Mouse (Mus musculus): ENCODE measurements around the gene Sco2. TPM values are rescaled to one million over a fixed set of nuclear protein-coding genes. Genes with fewer than 3 reads are reported as not detected.

Sco2 gene
- total and polyA plus RNA-seq, 3 experiments = 34.6 to 58.9 TPM; not detected in 1

DNA sequence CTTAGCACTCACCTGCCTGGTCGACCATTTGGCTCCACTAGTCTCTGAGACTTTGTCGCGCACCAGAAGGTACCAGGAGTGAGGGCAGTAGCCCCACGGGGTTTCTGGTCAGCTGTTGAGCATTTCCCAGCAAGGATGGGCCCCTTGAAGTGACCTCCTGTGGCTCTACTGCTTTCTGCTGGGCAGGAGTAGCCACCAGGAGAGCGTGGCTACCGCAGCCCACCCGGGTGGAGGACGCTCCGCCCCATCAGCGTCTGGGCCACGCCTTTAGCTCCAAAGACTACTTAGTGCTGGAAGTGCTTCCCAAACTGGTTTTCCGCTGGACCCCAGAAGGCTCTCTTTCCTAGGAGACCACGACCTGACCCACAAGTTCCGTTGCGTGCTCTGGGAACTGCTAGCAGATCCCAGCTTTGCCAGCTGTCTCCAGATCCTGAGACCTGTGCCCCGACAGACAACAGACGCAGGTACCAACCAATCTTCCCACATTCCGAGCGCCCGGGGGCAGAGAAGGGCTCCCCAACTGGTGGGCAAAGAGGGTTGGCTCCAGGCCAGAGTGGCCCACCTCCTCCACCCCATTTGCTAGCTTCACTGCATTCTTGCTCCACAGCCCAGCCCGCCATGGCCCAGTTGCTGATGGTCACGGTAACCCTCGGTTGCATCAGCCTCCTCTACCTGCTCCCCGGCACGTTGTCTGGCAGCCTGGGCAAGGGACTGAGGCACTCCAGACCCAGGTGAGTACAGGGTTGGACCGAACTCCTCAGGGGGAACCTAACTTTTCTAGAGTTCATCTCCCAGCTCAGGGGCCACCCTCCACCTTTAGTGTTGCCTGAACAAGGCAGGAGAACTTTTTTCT lies 50.8 kb downstream of the Sco2 start, which contains the start of gene Adm2 (continued):
- TF ChIP-seq USF2 (IDR thresholded peaks at IDR 0.05; ENCODE audit: borderline replicate concordance in 1 of 2, insufficient read depth in 1 of 2, low read depth in 1 of 2, low read length in 2 of 2) (no peak), TAL1 (IDR thresholded peaks at IDR 0.05; ENCODE audit: low read length) (no peak)

Other genes starting within 250 kb of the Sco2 start
- 17.9 and 23.3 TPM in 2 replicates for gene Hdac10, start 245.1 kb downstream of the Sco2 start, total RNA-seq (2012; rRNA removed)
- 10 to 100 TPM in 1 of 2 experiments, not detected in 1; 26.6 TPM for gene Hdac10, start 245.1 kb downstream of the Sco2 start, polyA plus RNA-seq (2012; ENCODE audit: insufficient read depth in 1 of 2, insufficient read length in 2 of 2, low read depth in 1 of 2, low replicate concordance in 2 of 2, missing spikeins in 1 of 2)
- 0.10 TPM in 1 of 2 replicates, not detected in the other for gene Mapk12, start 233.1 kb downstream of the Sco2 start, total RNA-seq (2012; rRNA removed)
- gene Mapk12, start 233.1 kb downstream of the Sco2 start, polyA plus RNA-seq (2012; ENCODE audit: insufficient read depth in 1 of 2, insufficient read length in 2 of 2, low read depth in 1 of 2, low replicate concordance in 2 of 2, missing spikeins in 1 of 2) = under 1 TPM in 1 of 2 experiments, not detected in 1; 0.18 TPM
- gene Mapk11, start 224.2 kb downstream of the Sco2 start, total RNA-seq (2012; rRNA removed) = 0.04 and 0.16 TPM in 2 replicates
- under 1 TPM in 1 of 2 experiments, not detected in 1; 0.04 TPM for gene Mapk11, start 224.2 kb downstream of the Sco2 start, polyA plus RNA-seq (2012; ENCODE audit: insufficient read depth in 1 of 2, insufficient read length in 2 of 2, low read depth in 1 of 2, low replicate concordance in 2 of 2, missing spikeins in 1 of 2)
- 0.10 and 0.19 TPM in 2 replicates for gene Plxnb2, start 193.1 kb downstream of the Sco2 start, total RNA-seq (2012; rRNA removed)
- gene Plxnb2, start 193.1 kb downstream of the Sco2 start, polyA plus RNA-seq (2012; ENCODE audit: insufficient read depth in 1 of 2, insufficient read length in 2 of 2, low read depth in 1 of 2, low replicate concordance in 2 of 2, missing spikeins in 1 of 2) = under 1 TPM in 1 of 2 experiments, not detected in 1; 0.17 TPM
- 4.6 and 6.1 TPM in 2 replicates for gene Dennd6b, start 177.3 kb downstream of the Sco2 start, total RNA-seq (2012; rRNA removed)
- 10 to 100 TPM in 1 of 2 experiments, not detected in 1; 11.4 TPM for gene Dennd6b, start 177.3 kb downstream of the Sco2 start, polyA plus RNA-seq (2012; ENCODE audit: insufficient read depth in 1 of 2, insufficient read length in 2 of 2, low read depth in 1 of 2, low replicate concordance in 2 of 2, missing spikeins in 1 of 2)
- gene Ppp6r2, start 162.3 kb downstream of the Sco2 start, total RNA-seq (2012; rRNA removed) = 13.5 and 15.5 TPM in 2 replicates
- 10 to 100 TPM in 1 of 2 experiments, not detected in 1; 23.2 TPM for gene Ppp6r2, start 162.3 kb downstream of the Sco2 start, polyA plus RNA-seq (2012; ENCODE audit: insufficient read depth in 1 of 2, insufficient read length in 2 of 2, low read depth in 1 of 2, low replicate concordance in 2 of 2, missing spikeins in 1 of 2)
- 80.4 and 84.6 TPM in 2 replicates for gene Sbf1, start 58.5 kb downstream of the Sco2 start, total RNA-seq (2012; rRNA removed)
- 100 to 1,000 TPM in 1 of 2 experiments, not detected in 1; 147 TPM for gene Sbf1, start 58.5 kb downstream of the Sco2 start, polyA plus RNA-seq (2012; ENCODE audit: insufficient read depth in 1 of 2, insufficient read length in 2 of 2, low read depth in 1 of 2, low replicate concordance in 2 of 2, missing spikeins in 1 of 2)
- gene Adm2, start 51.1 kb downstream of the Sco2 start, total RNA-seq (2012; rRNA removed) = 1.4 and 7.1 TPM in 2 replicates
- 10 to 100 TPM in 1 of 2 experiments, not detected in 1; 18.2 TPM for gene Adm2, start 51.1 kb downstream of the Sco2 start, polyA plus RNA-seq (2012; ENCODE audit: insufficient read depth in 1 of 2, insufficient read length in 2 of 2, low read depth in 1 of 2, low replicate concordance in 2 of 2, missing spikeins in 1 of 2)
- gene Miox, start 39.4 kb downstream of the Sco2 start, total RNA-seq (2012; rRNA removed) = not detected in 2 replicates
- gene Miox, start 39.4 kb downstream of the Sco2 start, polyA plus RNA-seq (2012; ENCODE audit: insufficient read depth in 1 of 2, insufficient read length in 2 of 2, low read depth in 1 of 2, low replicate concordance in 2 of 2, missing spikeins in 1 of 2) = not detected
- 14.5 and 14.7 TPM in 2 replicates for gene Lmf2, start 18.2 kb downstream of the Sco2 start, total RNA-seq (2012; rRNA removed)
- 10 to 100 TPM in 1 of 2 experiments, not detected in 1; 52.0 TPM for gene Lmf2, start 18.2 kb downstream of the Sco2 start, polyA plus RNA-seq (2012; ENCODE audit: insufficient read depth in 1 of 2, insufficient read length in 2 of 2, low read depth in 1 of 2, low replicate concordance in 2 of 2, missing spikeins in 1 of 2)
- gene Ncaph2, start 18.1 kb downstream of the Sco2 start, total RNA-seq (2012; rRNA removed) = 126 and 137 TPM in 2 replicates
- 100 to 1,000 TPM; 160 to 165 TPM for gene Ncaph2, start 18.1 kb downstream of the Sco2 start, polyA plus RNA-seq (2012; ENCODE audit: insufficient read depth in 1 of 2, insufficient read length in 2 of 2, low read depth in 1 of 2, low replicate concordance in 2 of 2, missing spikeins in 1 of 2)
- gene Tymp, start 3.2 kb upstream of the Sco2 start, total RNA-seq (2012; rRNA removed) = 0.92 and 1.5 TPM in 2 replicates
- 1 to 10 TPM in 1 of 2 experiments, not detected in 1; 2.0 TPM for gene Tymp, start 3.2 kb upstream of the Sco2 start, polyA plus RNA-seq (2012; ENCODE audit: insufficient read depth in 1 of 2, insufficient read length in 2 of 2, low read depth in 1 of 2, low replicate concordance in 2 of 2, missing spikeins in 1 of 2)
- not detected in 2 replicates for gene Odf3b, start 5.4 kb upstream of the Sco2 start, total RNA-seq (2012; rRNA removed)
- gene Odf3b, start 5.4 kb upstream of the Sco2 start, polyA plus RNA-seq (2012; ENCODE audit: insufficient read depth in 1 of 2, insufficient read length in 2 of 2, low read depth in 1 of 2, low replicate concordance in 2 of 2, missing spikeins in 1 of 2) = not detected
- gene Klhdc7b, start 11.1 kb upstream of the Sco2 start, total RNA-seq (2012; rRNA removed) = not detected in 2 replicates
- under 1 TPM in 1 of 2 experiments, not detected in 1; 0.01 TPM for gene Klhdc7b, start 11.1 kb upstream of the Sco2 start, polyA plus RNA-seq (2012; ENCODE audit: insufficient read depth in 1 of 2, insufficient read length in 2 of 2, low read depth in 1 of 2, low replicate concordance in 2 of 2, missing spikeins in 1 of 2)
- gene Syce3, start 36.7 kb upstream of the Sco2 start, total RNA-seq (2012; rRNA removed) = 0.82 and 1.5 TPM in 2 replicates
- 1 to 10 TPM in 1 of 2 experiments, not detected in 1; 1.4 TPM for gene Syce3, start 36.7 kb upstream of the Sco2 start, polyA plus RNA-seq (2012; ENCODE audit: insufficient read depth in 1 of 2, insufficient read length in 2 of 2, low read depth in 1 of 2, low replicate concordance in 2 of 2, missing spikeins in 1 of 2)
- 0.92 and 1.4 TPM in 2 replicates for gene Cpt1b, start 52.0 kb upstream of the Sco2 start, total RNA-seq (2012; rRNA removed)
- 1 to 10 TPM in 1 of 2 experiments, not detected in 1; 2.0 TPM for gene Cpt1b, start 52.0 kb upstream of the Sco2 start, polyA plus RNA-seq (2012; ENCODE audit: insufficient read depth in 1 of 2, insufficient read length in 2 of 2, low read depth in 1 of 2, low replicate concordance in 2 of 2, missing spikeins in 1 of 2)
- 2.5 and 3.8 TPM in 2 replicates for gene C730034F03Rik, start 55.7 kb upstream of the Sco2 start, total RNA-seq (2012; rRNA removed)
- gene C730034F03Rik, start 55.7 kb upstream of the Sco2 start, polyA plus RNA-seq (2012; ENCODE audit: insufficient read depth in 1 of 2, insufficient read length in 2 of 2, low read depth in 1 of 2, low replicate concordance in 2 of 2, missing spikeins in 1 of 2) = 1 to 10 TPM in 1 of 2 experiments, not detected in 1; 1.6 TPM
- not detected in 2 replicates for gene Gm44502, start 55.9 kb upstream of the Sco2 start, total RNA-seq (2012; rRNA removed)
- gene Gm44502, start 55.9 kb upstream of the Sco2 start, polyA plus RNA-seq (2012; ENCODE audit: insufficient read depth in 1 of 2, insufficient read length in 2 of 2, low read depth in 1 of 2, low replicate concordance in 2 of 2, missing spikeins in 1 of 2) = not detected
- 19.3 and 19.5 TPM in 2 replicates for gene Chkb, start 56.1 kb upstream of the Sco2 start, total RNA-seq (2012; rRNA removed)
- gene Chkb, start 56.1 kb upstream of the Sco2 start, polyA plus RNA-seq (2012; ENCODE audit: insufficient read depth in 1 of 2, insufficient read length in 2 of 2, low read depth in 1 of 2, low replicate concordance in 2 of 2, missing spikeins in 1 of 2) = 10 to 100 TPM in 1 of 2 experiments, not detected in 1; 51.3 TPM
- gene Mapk8ip2, start 80.1 kb upstream of the Sco2 start, total RNA-seq (2012; rRNA removed) = 0.04 TPM in 1 of 2 replicates, not detected in the other
- gene Mapk8ip2, start 80.1 kb upstream of the Sco2 start, polyA plus RNA-seq (2012; ENCODE audit: insufficient read depth in 1 of 2, insufficient read length in 2 of 2, low read depth in 1 of 2, low replicate concordance in 2 of 2, missing spikeins in 1 of 2) = under 1 TPM in 1 of 2 experiments, not detected in 1; 0.01 TPM
- gene Arsa, start 103.6 kb upstream of the Sco2 start, total RNA-seq (2012; rRNA removed) = 8.4 and 9.1 TPM in 2 replicates
- gene Arsa, start 103.6 kb upstream of the Sco2 start, polyA plus RNA-seq (2012; ENCODE audit: insufficient read depth in 1 of 2, insufficient read length in 2 of 2, low read depth in 1 of 2, low replicate concordance in 2 of 2, missing spikeins in 1 of 2) = 10 to 100 TPM in 1 of 2 experiments, not detected in 1; 28.1 TPM
- 7.8 and 14.2 TPM in 2 replicates for gene Shank3, start 125.8 kb upstream of the Sco2 start, total RNA-seq (2012; rRNA removed)
- gene Shank3, start 125.8 kb upstream of the Sco2 start, polyA plus RNA-seq (2012; ENCODE audit: insufficient read depth in 1 of 2, insufficient read length in 2 of 2, low read depth in 1 of 2, low replicate concordance in 2 of 2, missing spikeins in 1 of 2) = 10 to 100 TPM in 1 of 2 experiments, not detected in 1; 20.3 TPM
- not detected in 2 replicates for gene Acr, start 194.5 kb upstream of the Sco2 start, total RNA-seq (2012; rRNA removed)
- under 1 TPM in 1 of 2 experiments, not detected in 1; 0.15 TPM for gene Acr, start 194.5 kb upstream of the Sco2 start, polyA plus RNA-seq (2012; ENCODE audit: insufficient read depth in 1 of 2, insufficient read length in 2 of 2, low read depth in 1 of 2, low replicate concordance in 2 of 2, missing spikeins in 1 of 2)
- 3.0 and 3.3 TPM in 2 replicates for gene Rabl2, start 218.1 kb upstream of the Sco2 start, total RNA-seq (2012; rRNA removed)
- gene Rabl2, start 218.1 kb upstream of the Sco2 start, polyA plus RNA-seq (2012; ENCODE audit: insufficient read depth in 1 of 2, insufficient read length in 2 of 2, low read depth in 1 of 2, low replicate concordance in 2 of 2, missing spikeins in 1 of 2) = 10 to 100 TPM in 1 of 2 experiments, not detected in 1; 10.6 TPM